ENCODE assay signal across 7 mouse cellular contexts in genomic region chr10:28075491-28076035, GRCm38 (mm10). TPM values are rescaled to one million over a fixed set of nuclear protein-coding genes. Genes with fewer than 3 reads are reported as not detected.
DNase-seq lines count a peak whose midpoint lies in the region; ATAC-seq and TF ChIP-seq lines count a peak whose summit lies in the region.

No protein-coding gene starts in this region.

- 0% methylated on average over 22 of the region's 22 CpGs for WGBS in forebrain, embryonic 12.5 days
- WGBS in hindbrain, embryonic 10.5 days, result under 1% methylated on average over 22 of the region's 22 CpGs
- WGBS in limb, embryonic 10.5 days, result under 1% methylated on average over 22 of the region's 22 CpGs
- WGBS in midbrain, embryonic 13.5 days, result under 1% methylated on average over 22 of the region's 22 CpGs

- TF ChIP-seq CTCF in ES-Bruce4 (IDR thresholded peaks at IDR 0.05; ENCODE audit: low read depth, low read length), result no peak

- no peaks in the 10 kb centered on the region for H3K36me3 ChIP-seq in ES-Bruce4 (ENCODE audit: control insufficient read depth, insufficient read depth, low read length, poor library complexity, severe bottlenecking)
- no peaks in the 10 kb centered on the region for H3K36me3 ChIP-seq in forebrain, embryonic 12.5 days (replicated peaks)
- H3K36me3 ChIP-seq in hindbrain, embryonic 10.5 days, result no peaks in the 10 kb centered on the region
- H3K36me3 ChIP-seq in limb, embryonic 10.5 days, result no peaks in the 10 kb centered on the region
- H3K36me3 ChIP-seq in midbrain, embryonic 13.5 days, result no peaks in the 10 kb centered on the region

- TF ChIP-seq EP300 in ES-Bruce4 (IDR thresholded peaks at IDR 0.05; ENCODE audit: insufficient read depth, low read depth, low read length), result no peak

- H3K27ac ChIP-seq in ES-Bruce4 (ENCODE audit: insufficient read depth, low read length), result peak overlapping the region; percentile 77
- no peak overlapping the region for H3K27ac ChIP-seq in forebrain, embryonic 12.5 days
- H3K27ac ChIP-seq in hindbrain, embryonic 10.5 days, result peak overlapping the region; percentile 98
- peak overlapping the region; percentile 97 for H3K27ac ChIP-seq in limb, embryonic 10.5 days
- H3K27ac ChIP-seq in midbrain, embryonic 13.5 days, result peak overlapping the region; percentile 90; the same call in 1 of the 2 replicates

- H3K9ac ChIP-seq in ES-Bruce4 (ENCODE audit: low read depth, poor library complexity, severe bottlenecking), result peak overlapping the region; percentile 86
- peak overlapping the region; percentile 80 for H3K9ac ChIP-seq in forebrain, embryonic 12.5 days
- H3K9ac ChIP-seq in midbrain, embryonic 13.5 days (replicated peaks), result peak overlapping the region; percentile 85

- no peak; the same call in 1 of the 2 replicates for ATAC-seq in forebrain, embryonic 12.5 days (ENCODE audit: low FRiP score)
- ATAC-seq in midbrain, embryonic 13.5 days, result peak; percentile 5; the same call in 1 of the 2 replicates

- H3K4me1 ChIP-seq in ES-Bruce4 (ENCODE audit: control insufficient read depth, insufficient read depth, low read length), result no peaks in the 10 kb centered on the region
- H3K4me1 ChIP-seq in forebrain, embryonic 12.5 days, result peaks cover 6% of the 10 kb centered on the region
- H3K4me1 ChIP-seq in hindbrain, embryonic 10.5 days (replicated peaks), result peaks cover 19% of the 10 kb centered on the region
- H3K4me1 ChIP-seq in limb, embryonic 10.5 days, result peaks cover 25% of the 10 kb centered on the region
- H3K4me1 ChIP-seq in midbrain, embryonic 13.5 days (replicated peaks), result peaks cover 25% of the 10 kb centered on the region

- peak overlapping the region; percentile 94 for H3K4me3 ChIP-seq in ES-Bruce4 (ENCODE audit: low read depth, low read length)
- peak overlapping the region; percentile 67 for H3K4me3 ChIP-seq in forebrain, embryonic 12.5 days (replicated peaks)
- H3K4me3 ChIP-seq in hindbrain, embryonic 10.5 days, result peak overlapping the region; percentile 84
- H3K4me3 ChIP-seq in limb, embryonic 10.5 days, result peak overlapping the region; percentile 82
- peak overlapping the region; percentile 69 for H3K4me3 ChIP-seq in midbrain, embryonic 13.5 days (replicated peaks)

- H3K4me2 ChIP-seq in forebrain, embryonic 12.5 days, result peak overlapping the region; percentile 87
- peak overlapping the region; percentile 93 for H3K4me2 ChIP-seq in midbrain, embryonic 13.5 days (replicated peaks)

- no peak for TF ChIP-seq POLR2A in ES-Bruce4 (IDR thresholded peaks at IDR 0.05; ENCODE audit: insufficient read depth, low read length)

- DNase-seq in 3T3-L1 (ENCODE audit: low read depth, low spot score), result peak; percentile 56
- no peak for DNase-seq in hindbrain, embryonic 10.5 days (ENCODE audit: low spot score)
- peak; percentile 58 for DNase-seq in limb, embryonic 10.5 days (ENCODE audit: low spot score)
- no peak for DNase-seq in natural killer cell, adult 2 months (ENCODE audit: low spot score in 2 of 2)

- no peaks in the 10 kb centered on the region for H3K9me3 ChIP-seq in ES-Bruce4 (replicated peaks; ENCODE audit: control insufficient read depth, insufficient read depth, low read length, poor library complexity, severe bottlenecking)
- no peaks in the 10 kb centered on the region for H3K9me3 ChIP-seq in forebrain, embryonic 12.5 days
- H3K9me3 ChIP-seq in hindbrain, embryonic 10.5 days, result no peaks in the 10 kb centered on the region
- no peaks in the 10 kb centered on the region for H3K9me3 ChIP-seq in limb, embryonic 10.5 days (replicated peaks)
- H3K9me3 ChIP-seq in midbrain, embryonic 13.5 days, result no peaks in the 10 kb centered on the region

- no peaks in the 10 kb centered on the region for H3K27me3 ChIP-seq in ES-Bruce4 (ENCODE audit: control insufficient read depth, insufficient read depth, low read length, poor library complexity, severe bottlenecking)
- no peaks in the 10 kb centered on the region for H3K27me3 ChIP-seq in forebrain, embryonic 12.5 days
- H3K27me3 ChIP-seq in hindbrain, embryonic 10.5 days (ENCODE audit: insufficient read depth, poor library complexity, severe bottlenecking), result no peaks in the 10 kb centered on the region
- no peaks in the 10 kb centered on the region for H3K27me3 ChIP-seq in limb, embryonic 10.5 days (ENCODE audit: low read depth, poor library complexity, severe bottlenecking)
- H3K27me3 ChIP-seq in midbrain, embryonic 13.5 days, result no peaks in the 10 kb centered on the region

RNA-seq across cellular contexts. Expression of gene Ptprk, which starts 0.9 kb away (rescaled TPM):
- polyA plus RNA-seq in ES-Bruce4 (2011; ENCODE audit: insufficient read depth, insufficient read length, low read depth, missing spikeins), result 48.9 and 52.5 TPM in 2 replicates
- polyA plus RNA-seq in forebrain, embryonic 12.5 days (2016; fragmentation: Nextera tagmentation; extraction: Ambion mirVana), result 20.5 and 25.4 TPM in 2 replicates
- 22.1 and 34.2 TPM in 2 replicates for polyA plus RNA-seq in hindbrain, embryonic 10.5 days (2016; fragmentation: Nextera tagmentation; extraction: Ambion mirVana)
- 46.2 and 55.9 TPM in 2 replicates for polyA plus RNA-seq in limb, embryonic 10.5 days (2016; fragmentation: Nextera tagmentation; extraction: Ambion mirVana)
- polyA plus RNA-seq in midbrain, embryonic 13.5 days (2015; fragmentation: Nextera tagmentation; extraction: Ambion mirVana), result 19.3 and 22.3 TPM in 2 replicates

Comparison
In these comparisons a context has a peak if more than half of its experiments do, and no peak if none do; other contexts are left out.
1. DNase-seq: peak in 3T3-L1 (single experiment) and limb, embryonic 10.5 days (single experiment); none in hindbrain, embryonic 10.5 days (single experiment) and natural killer cell, adult 2 months (0 of 2).
2. Peak in every context shown above with its lines, with median percentiles within 50 percentile points of each other: H3K4me3 ChIP-seq and H3K9ac ChIP-seq.